Mouse (Mus musculus) adrenal gland, adult 8-10 months (tissue): Measurements from ENCODE around the gene Cdkn1a. TPM values are rescaled to one million over a fixed set of nuclear protein-coding genes. Genes with fewer than 3 reads are reported as not detected.
"Not testable (repeated sequence)": the region's sequence is repeated elsewhere in the genome, so short reads cannot be mapped to it uniquely, and the experiment has no call there.

Experiments used
- DNase-seq: peaks from one replicate; pipeline ENCODE4 v3.0.0; 2022
- total RNA-seq, 4 experiments: library from RNA; stranded (reverse); gene quantifications; 2 replicates each; pipeline ENCODE4 v1.2.4; 2022

Cdkn1a gene
- total RNA-seq, 4 experiments from 2014 or later = 17.3 to 29.4 (median 24.6) TPM

DNA sequence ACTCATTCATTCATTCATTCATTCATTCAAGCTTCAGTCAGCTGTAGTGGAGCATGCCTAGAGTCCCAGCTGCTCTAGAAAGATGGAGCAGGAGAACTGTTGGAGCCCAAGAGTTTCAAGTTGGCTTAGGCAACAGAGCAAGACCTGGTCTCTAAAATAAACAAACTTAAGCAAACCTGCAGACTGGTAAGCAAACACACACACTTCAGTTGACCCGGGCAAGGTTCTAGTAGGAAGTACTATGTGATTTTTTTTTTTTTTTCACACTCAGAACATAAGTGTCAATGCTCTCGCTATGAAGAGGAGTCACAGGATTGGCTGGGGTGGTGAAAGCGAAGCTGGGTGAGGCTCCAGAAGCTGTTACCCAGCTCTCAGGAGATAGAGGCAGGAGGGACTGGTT lies 31.2 kb upstream of the Cdkn1a start:
- DNase-seq = no peak

DNA sequence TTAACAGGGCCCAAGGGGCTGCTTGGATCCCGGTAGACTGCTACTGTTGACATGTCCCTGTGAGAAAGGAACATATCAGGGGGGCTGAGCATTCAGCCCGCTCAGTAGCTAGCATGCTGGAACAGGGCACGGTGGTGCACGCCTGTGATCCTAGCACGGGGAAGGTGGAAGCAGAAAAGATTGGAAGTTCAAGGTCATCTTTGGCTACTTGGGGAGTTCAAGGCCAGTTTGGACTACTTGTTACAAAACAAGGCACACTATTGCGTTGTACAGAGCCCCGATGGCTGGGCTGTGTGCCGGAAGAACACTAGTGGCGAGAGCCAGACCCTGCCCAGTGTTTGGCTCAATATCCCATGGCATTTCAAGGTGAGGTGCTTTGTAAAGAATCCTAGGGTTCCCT lies 29.8 kb upstream of the Cdkn1a start:
- DNase-seq = no peak

DNA sequence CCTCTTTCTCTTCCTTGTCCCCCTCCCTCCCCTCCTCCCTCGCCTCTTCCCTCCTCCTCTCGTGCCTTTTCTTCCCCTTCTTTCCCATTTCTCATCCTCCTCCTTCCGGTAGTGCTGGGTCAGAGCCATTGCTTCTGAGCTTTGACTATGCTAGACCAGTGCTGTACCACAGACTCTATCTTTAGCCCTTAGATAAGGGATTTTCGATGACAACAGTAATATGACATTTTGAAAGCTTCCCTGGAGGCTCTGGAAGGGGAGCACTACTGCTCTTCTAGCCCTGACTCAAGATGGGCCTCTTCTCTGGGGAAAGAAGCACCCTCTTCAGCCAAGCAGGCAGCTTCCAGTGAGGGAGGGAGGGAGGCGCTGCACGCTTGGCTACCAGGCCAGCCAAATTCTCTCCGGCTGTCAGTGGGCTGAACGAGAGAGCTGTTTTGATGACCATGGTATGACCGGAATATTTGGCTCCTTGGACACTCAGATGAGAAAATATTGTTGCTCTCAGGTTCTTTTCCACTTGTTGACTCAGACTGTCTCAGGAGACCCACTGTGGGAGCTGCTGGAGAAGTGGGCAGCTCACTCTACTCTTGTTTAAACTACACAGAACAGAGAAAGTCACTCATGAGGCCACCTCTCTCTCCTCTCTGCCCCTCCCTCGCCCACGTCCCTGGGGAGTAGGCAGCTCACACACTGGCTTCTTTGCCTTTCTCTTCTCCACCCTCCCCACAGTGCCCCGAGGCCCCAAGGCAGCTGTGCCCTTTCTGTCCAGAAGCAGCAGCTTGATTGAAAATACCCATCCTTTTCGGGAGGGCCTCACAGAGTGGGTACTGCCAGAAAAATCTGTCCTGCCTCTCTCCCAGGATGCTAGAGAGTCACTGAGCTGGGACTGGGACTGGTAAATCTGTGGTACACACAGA lies 28.4 kb upstream of the Cdkn1a start:
- DNase-seq = no peak

- DNase-seq = no peak
Observed at GRCm38 (mm10) chr17:29063121-29063987, 27.4 kb upstream of the Cdkn1a start.

GRCm38 (mm10) chr17:29063988-29064285 lies 26.8 kb upstream of the Cdkn1a start:
- no peak for DNase-seq

DNA sequence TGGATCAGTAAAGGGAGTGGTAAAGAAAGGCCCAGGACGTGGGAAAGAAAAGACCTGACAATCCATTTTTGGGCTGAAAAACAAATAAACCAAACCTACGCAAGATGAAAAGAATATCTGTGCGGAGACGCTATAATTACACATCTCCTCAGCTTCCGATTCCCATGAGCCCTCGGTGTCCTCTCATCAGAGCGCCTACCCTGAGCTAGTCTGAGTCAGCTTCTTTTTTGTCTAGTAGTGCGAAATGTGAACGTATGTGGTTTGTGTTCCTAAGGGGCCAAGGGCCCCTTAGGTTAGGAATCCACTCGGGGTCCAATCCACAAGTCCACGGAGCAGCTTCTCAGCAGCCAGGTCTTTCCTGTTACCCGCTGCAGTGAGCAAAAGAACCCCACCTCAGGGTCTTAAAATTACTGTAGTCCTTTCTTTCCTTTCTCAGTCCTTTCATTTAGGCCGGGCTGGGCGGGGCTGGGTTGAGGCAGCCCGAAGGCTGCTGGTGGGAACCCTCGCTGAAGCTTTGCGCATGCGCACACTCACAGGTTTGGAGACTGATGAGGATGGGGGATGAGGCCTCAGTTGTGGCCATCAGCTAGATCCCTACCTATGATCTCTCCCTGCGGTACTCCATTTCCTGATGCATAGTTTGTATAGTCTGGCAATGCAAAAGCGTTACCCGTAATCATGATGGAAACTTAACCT lies 25.4 kb upstream of the Cdkn1a start:
- no peak for DNase-seq

DNA sequence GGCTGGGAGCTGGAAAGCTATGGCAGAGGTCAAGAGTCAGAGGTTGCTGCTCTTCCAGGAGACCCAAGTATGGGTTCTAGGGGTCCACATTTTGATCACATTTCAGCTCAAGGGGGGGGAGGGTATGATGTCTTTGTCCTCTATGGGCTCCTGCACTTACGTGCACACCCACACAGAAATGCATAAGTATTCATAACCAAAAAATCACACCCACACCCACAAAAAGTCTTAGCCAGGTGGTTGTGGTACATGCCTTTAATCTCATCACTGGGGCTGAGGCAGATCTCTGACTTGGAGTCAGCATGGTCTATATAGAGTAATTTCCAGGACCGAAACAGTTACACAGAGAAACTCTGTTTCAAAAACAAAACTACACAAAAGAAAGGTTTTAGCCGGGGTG lies 24.8 kb upstream of the Cdkn1a start:
- no peak for DNase-seq

GRCm38 (mm10) chr17:29067416-29067815 lies 23.4 kb upstream of the Cdkn1a start:
- DNase-seq = not testable (repeated sequence)

GRCm38 (mm10) chr17:29067847-29068246 lies 22.9 kb upstream of the Cdkn1a start:
- no peak for DNase-seq

GRCm38 (mm10) chr17:29069063-29069462 lies 21.7 kb upstream of the Cdkn1a start:
- no peak for DNase-seq

GRCm38 (mm10) chr17:29071820-29072219 lies 19.0 kb upstream of the Cdkn1a start:
- no peak for DNase-seq

DNA sequence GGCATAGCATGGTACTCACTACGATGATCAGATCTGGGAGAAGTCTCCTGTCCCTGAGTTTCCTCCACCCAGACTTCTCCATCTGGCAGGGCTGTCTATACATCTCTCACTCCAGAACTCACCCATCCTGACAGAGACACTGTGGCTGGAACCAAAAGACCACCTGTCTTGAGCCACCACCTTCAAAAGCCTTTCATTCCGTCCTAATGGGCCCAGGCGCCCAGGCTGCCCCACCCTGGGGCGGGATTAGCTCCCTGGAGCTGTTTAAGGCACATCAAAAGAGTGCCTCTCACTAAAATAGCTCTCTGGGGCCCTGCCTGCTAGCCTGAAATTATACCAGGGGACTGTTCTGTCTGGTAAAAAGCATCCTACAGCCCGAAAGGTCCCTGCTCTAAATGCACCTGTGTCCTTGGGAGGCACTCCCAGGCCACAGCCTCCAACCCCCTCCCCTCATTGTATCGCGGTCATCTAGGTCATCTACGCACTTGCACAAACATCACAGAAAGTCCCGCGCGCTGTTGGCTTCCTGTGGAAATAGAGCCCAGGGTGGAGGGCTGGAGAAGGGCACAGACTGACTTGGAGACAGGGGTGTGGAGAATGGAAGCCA lies 18.0 kb upstream of the Cdkn1a start:
- no peak for DNase-seq

DNA sequence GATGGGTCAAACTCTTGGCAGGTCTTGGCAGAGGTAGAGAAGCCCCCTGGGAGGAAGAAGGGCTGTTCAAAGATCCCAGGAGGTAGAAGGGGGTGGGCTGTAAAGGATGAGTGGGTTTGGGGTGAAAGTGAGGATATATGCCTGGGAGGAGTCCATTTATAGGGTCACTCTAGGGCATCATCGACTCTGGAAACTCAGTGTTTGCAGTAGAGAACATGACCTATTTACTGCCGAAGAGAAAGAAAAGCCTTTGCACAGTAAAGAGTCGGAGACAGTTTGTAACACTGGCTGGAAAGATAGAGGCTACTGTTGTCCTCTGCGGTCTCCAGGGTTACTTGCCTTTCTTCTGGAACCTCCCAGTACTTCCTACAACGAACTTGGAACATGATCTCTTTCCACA lies 17.5 kb upstream of the Cdkn1a start:
- DNase-seq = no peak

GRCm38 (mm10) chr17:29074085-29074484 lies 16.7 kb upstream of the Cdkn1a start:
- DNase-seq = no peak

DNA sequence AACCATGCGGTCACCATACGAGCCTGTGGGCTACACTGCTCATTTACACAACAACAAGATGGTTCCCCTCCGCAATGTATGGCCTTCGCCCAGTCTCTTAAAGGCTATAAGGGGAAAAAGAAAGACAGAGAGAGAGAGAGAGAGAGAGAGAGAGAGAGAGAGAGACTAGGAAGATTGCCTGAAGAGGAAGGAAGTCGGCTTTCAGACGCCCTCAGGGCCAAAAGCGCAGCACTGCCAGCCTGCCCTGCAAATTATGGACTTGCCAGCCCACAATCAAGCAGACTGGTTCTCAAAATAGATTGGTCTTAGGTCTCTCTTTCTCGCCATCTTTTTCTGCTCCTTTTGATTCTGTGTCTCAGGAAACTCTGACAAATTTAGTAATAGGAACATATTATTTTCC lies 14.5 kb upstream of the Cdkn1a start:
- DNase-seq = no peak

- DNase-seq = no peak
Observed at GRCm38 (mm10) chr17:29077786-29078509, 12.8 kb upstream of the Cdkn1a start.

DNA sequence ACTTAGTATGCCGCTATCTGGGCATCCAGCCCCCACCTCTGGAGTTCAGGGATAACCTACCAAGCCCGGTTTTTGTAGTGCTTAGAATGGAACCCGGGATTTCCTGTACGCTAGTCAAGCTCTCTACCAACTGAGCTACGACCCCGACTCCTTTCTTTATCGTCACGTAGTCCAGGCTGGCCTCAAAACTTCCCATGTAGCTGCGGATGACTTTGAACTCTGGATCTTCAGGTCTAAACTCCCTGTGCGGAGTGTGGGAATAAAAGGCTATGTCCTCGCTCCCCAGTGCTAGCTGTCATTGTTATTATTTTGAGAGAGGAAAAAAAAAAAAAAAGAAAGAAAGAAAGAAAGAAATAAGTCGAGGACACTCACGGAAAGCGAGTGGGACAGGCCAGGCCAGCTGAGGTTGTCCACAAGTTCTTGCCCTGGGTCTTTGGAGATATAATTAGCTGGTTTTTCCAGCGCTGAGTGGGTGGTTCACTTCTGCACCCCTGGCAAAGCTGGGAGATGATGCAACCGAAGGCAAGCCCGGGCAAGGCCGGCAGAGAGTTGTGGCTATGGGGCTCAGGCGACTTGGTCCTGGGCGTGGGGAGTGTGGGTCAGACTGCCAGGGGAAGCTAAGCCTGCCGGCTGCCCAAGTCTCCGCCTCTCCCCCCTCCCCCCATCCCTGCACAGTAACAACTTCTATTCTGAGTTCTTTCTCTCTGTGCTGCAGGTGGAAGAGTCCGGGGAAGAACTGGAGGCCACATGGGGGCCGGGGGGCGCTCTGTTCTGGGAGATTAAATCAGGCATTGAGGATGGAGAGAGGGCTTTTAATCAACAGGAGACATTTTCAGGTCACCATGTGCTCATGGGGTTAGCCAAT lies 12.0 kb upstream of the Cdkn1a start:
- peak; percentile 76 for DNase-seq

GRCm38 (mm10) chr17:29080758-29081617 lies 9.8 kb upstream of the Cdkn1a start:
- DNase-seq = no peak

- DNase-seq = no peak
Observed at GRCm38 (mm10) chr17:29081618-29082381, 9.0 kb upstream of the Cdkn1a start.
